Mouse (Mus musculus) ES-E14 (cell line): ENCODE measurements around the gene Gm10681.
"Not testable (repeated sequence)": the region's sequence is repeated elsewhere in the genome, so short reads cannot be mapped to it uniquely, and the experiment has no call there.

Source experiments
- MAFK ChIP-seq: IDR thresholded peaks from 2 replicates; pipeline ENCODE4 v1.6.1; 2014; ENCODE audit warnings: mild to moderate bottlenecking, low read depth, low read length, inconsistent platforms; ENCODE audit not compliant: insufficient read depth
- ZC3H11A ChIP-seq: IDR thresholded peaks from 2 replicates; pipeline ENCODE4 v1.6.1; 2012; ENCODE audit warnings: low read depth, mild to moderate bottlenecking, inconsistent platforms, low read length, borderline replicate concordance

- TF ChIP-seq ZC3H11A, MAFK: not testable (repeated sequence)
These were observed 65.8 kb downstream of the Gm10681 start for GRCm38 (mm10) chr3:98522779-98523178.
